ENCODE assay signal across 19 mouse cellular contexts in genomic region chr4:155854991-155855390, GRCm38 (mm10). TPM values are rescaled to one million over a fixed set of nuclear protein-coding genes. Genes with fewer than 3 reads are reported as not detected.
A peak's percentile ranks its signal among the peaks of the same experiment; 100 is the strongest.
DNase-seq lines count a peak whose midpoint lies in the region; ATAC-seq and TF ChIP-seq lines count a peak whose summit lies in the region.
"Had no signal": no experiment of that assay in that cellular context is flagged by ENCODE, and none has a peak within 500 bp of the region (broad histone marks: within the 10 kb centered on the region; RNA-seq: fewer than 3 reads in every experiment).

No protein-coding gene starts in this region.

- intact Hi-C loops in gastrocnemius, adult 2 months (cut with DNase I), result no loop called here

- no peak overlapping the region for H3K27ac ChIP-seq in gastrocnemius, adult 2 months
- H3K27ac ChIP-seq in neural tube, embryonic 14.5 days (ENCODE audit: low read depth, low read length), result no peak overlapping the region
- H3K27ac ChIP-seq: forebrain, embryonic 15.5 days; hindbrain, embryonic 13.5 days; hindbrain, postnatal 0 days had no signal

- WGBS in neural tube, embryonic 14.5 days, result 99% methylated on average over 12 of the region's 12 CpGs

- no peak overlapping the region for H3K4me3 ChIP-seq in gastrocnemius, adult 2 months
- no peak overlapping the region for H3K4me3 ChIP-seq in neural tube, embryonic 14.5 days (ENCODE audit: low read depth, low read length)
- H3K4me3 ChIP-seq: forebrain, embryonic 15.5 days; hindbrain, embryonic 13.5 days had no signal

- no peak overlapping the region for H3K4me2 ChIP-seq in neural tube, embryonic 14.5 days (ENCODE audit: low read depth, low read length)
- H3K4me2 ChIP-seq: forebrain, embryonic 15.5 days; heart, embryonic 11.5 days; hindbrain, embryonic 13.5 days had no signal

- H3K9me3 ChIP-seq in neural tube, embryonic 14.5 days (ENCODE audit: control insufficient read depth, low read length), result no peaks in the 10 kb centered on the region
- H3K9me3 ChIP-seq: forebrain, embryonic 15.5 days; hindbrain, embryonic 13.5 days had no signal

- TF ChIP-seq CTCF in gastrocnemius, adult 2 months (IDR thresholded peaks at IDR 0.05), result no peak

- H3K27me3 ChIP-seq in neural tube, embryonic 14.5 days (ENCODE audit: control insufficient read depth, insufficient read depth, low read length), result no peaks in the 10 kb centered on the region
- H3K27me3 ChIP-seq: forebrain, embryonic 15.5 days; hindbrain, embryonic 13.5 days had no signal

- H3K9ac ChIP-seq in neural tube, embryonic 14.5 days (replicated peaks; ENCODE audit: low read depth, low read length), result no peak overlapping the region
- H3K9ac ChIP-seq: forebrain, embryonic 15.5 days; hindbrain, embryonic 13.5 days had no signal

- peak; percentile 34 for DNase-seq in cerebellum, adult 9-11 months
- DNase-seq in cerebellum, adult 9-10 months, result no peak
- DNase-seq in gastrocnemius, adult 2 months, result peak; percentile 22
- no peak for DNase-seq in gastrocnemius, postnatal 4 days (ENCODE audit: low spot score in 2 of 2)
- peak; percentile 13 for DNase-seq in kidney, postnatal 10 days
- no peak for DNase-seq in kidney, adult 9 months
- no peak for DNase-seq in neural tube, embryonic 10.5 days (ENCODE audit: extremely low spot score, low spot score)
- DNase-seq: adrenal gland, adult 8-10 months; adrenal gland, postnatal 25 days; cerebellum, adult 18-20 months; cerebellum, postnatal 10 days; gastrocnemius, postnatal 10 days had no signal

- peaks cover 4% of the 10 kb centered on the region; the same call in 1 of the 2 replicates for H3K4me1 ChIP-seq in neural tube, embryonic 14.5 days (ENCODE audit: control insufficient read depth, insufficient read depth, low read length)

- H3K36me3 ChIP-seq in neural tube, embryonic 14.5 days (ENCODE audit: control insufficient read depth, insufficient read depth, low read length), result peaks cover 44% of the 10 kb centered on the region

- ATAC-seq in neural tube, embryonic 14.5 days (ENCODE audit: low read depth), result 0 out of 2 replicates have a peak, but pooled peaks have one; percentile 16
- ATAC-seq: activated CD4-positive, CD25-positive, alpha-beta regulatory T cell, adult 4 months; forebrain, embryonic 15.5 days; hindbrain, postnatal 0 days; inflammation-experienced regulatory T-cells, adult 6 months had no signal

RNA-seq across cellular contexts. Expression of gene Dvl1, which starts 7.8 kb away (rescaled TPM):
- 100 to 1,000 TPM; 116 to 122 TPM for total RNA-seq in gastrocnemius, adult 2 months (2021)
- 10 to 100 TPM; 82.1 to 85.1 TPM for total RNA-seq in gastrocnemius, postnatal 4 days (2021)
- polyA plus RNA-seq in neural tube, embryonic 14.5 days (2014; fragmentation: Nextera tagmentation; extraction: Ambion mirVana), result 14.0 and 16.1 TPM in 2 replicates

RNA-seq across cellular contexts. Expression of gene Tas1r3, which starts 8.2 kb away (rescaled TPM):
- under 1 TPM; 0.11 to 0.23 TPM for total RNA-seq in gastrocnemius, adult 2 months (2021)
- total RNA-seq in gastrocnemius, postnatal 4 days (2021), result under 1 TPM; 0.26 to 0.34 TPM
- polyA plus RNA-seq in neural tube, embryonic 14.5 days (2014; fragmentation: Nextera tagmentation; extraction: Ambion mirVana), result 0.45 and 0.47 TPM in 2 replicates

RNA-seq across cellular contexts. Expression of gene Cptp, which starts 14.2 kb away (rescaled TPM):
- 10 to 100 TPM; 13.6 to 18.0 TPM for total RNA-seq in gastrocnemius, adult 2 months (2021)
- 10 to 100 TPM; 14.0 to 17.6 TPM for total RNA-seq in gastrocnemius, postnatal 4 days (2021)
- polyA plus RNA-seq in neural tube, embryonic 14.5 days (2014; fragmentation: Nextera tagmentation; extraction: Ambion mirVana), result 31.4 and 31.8 TPM in 2 replicates

RNA-seq across cellular contexts. Expression of gene Ints11, which starts 14.4 kb away (rescaled TPM):
- total RNA-seq in gastrocnemius, adult 2 months (2021), result 10 to 100 TPM; 14.9 to 17.3 TPM
- total RNA-seq in gastrocnemius, postnatal 4 days (2021), result 10 to 100 TPM; 22.0 to 25.2 TPM
- polyA plus RNA-seq in neural tube, embryonic 14.5 days (2014; fragmentation: Nextera tagmentation; extraction: Ambion mirVana), result 74.9 and 75.8 TPM in 2 replicates

RNA-seq across cellular contexts. Expression of gene Mxra8, which starts 15.5 kb away (rescaled TPM):
- 10 to 100 TPM; 26.4 to 31.3 TPM for total RNA-seq in gastrocnemius, adult 2 months (2021)
- total RNA-seq in gastrocnemius, postnatal 4 days (2021), result 100 to 1,000 TPM; 138 to 147 TPM
- 9.6 and 24.0 TPM in 2 replicates for polyA plus RNA-seq in neural tube, embryonic 14.5 days (2014; fragmentation: Nextera tagmentation; extraction: Ambion mirVana)

Comparison
In these comparisons a context has a peak if more than half of its experiments do, and no peak if none do; other contexts are left out.
1. DNase-seq: peak in cerebellum, adult 9-11 months (single experiment), gastrocnemius, adult 2 months (single experiment) and kidney, postnatal 10 days (single experiment); none in cerebellum, adult 9-10 months (single experiment), gastrocnemius, postnatal 4 days (0 of 2), kidney, adult 9 months (single experiment) and neural tube, embryonic 10.5 days (single experiment).